Mouse (Mus musculus) G1E (cell line): Measurements from ENCODE around the gene Timm50. TPM values are rescaled to one million over a fixed set of nuclear protein-coding genes. Genes with fewer than 3 reads are reported as not detected.
A peak's percentile ranks its signal among the peaks of the same experiment; 100 is the strongest.

ENCODE experiments used
- ATAC-seq: 2 replicates; pipeline ENCODE4 v1.8.0; 2016; ENCODE audit warnings: mild to moderate bottlenecking; ENCODE audit not compliant: insufficient number of reproducible peaks, poor library complexity, low FRiP score, severe bottlenecking; ENCODE audit errors: extremely low read depth
- DNase-seq: peaks from one replicate; pipeline ENCODE4 v3.0.0; 2012; ENCODE audit warnings: low spot score
- H3K27me3 ChIP-seq: 2 replicates; pipeline ENCODE4 v1.6.1; 2012; ENCODE audit warnings: mild to moderate bottlenecking, low read length, inconsistent platforms; ENCODE audit not compliant: insufficient read depth
- H3K36me3 ChIP-seq: replicated peaks from 2 replicates; pipeline ENCODE3; 2012; ENCODE audit warnings: mild to moderate bottlenecking, inconsistent platforms
- H3K4me1 ChIP-seq: 2 replicates; pipeline ENCODE4 v1.6.1; 2012; ENCODE audit warnings: low read depth, low read length, inconsistent platforms, mixed read lengths; ENCODE audit not compliant: insufficient read depth
- H3K4me3 ChIP-seq: 2 replicates; pipeline ENCODE4 v1.5.1; 2012; ENCODE audit warnings: low read depth, mild to moderate bottlenecking, inconsistent platforms, low read length, moderate library complexity, mixed read lengths
- H3K9me3 ChIP-seq: replicated peaks from 2 replicates; pipeline ENCODE4 v1.6.1; 2012; ENCODE audit warnings: inconsistent platforms
- CTCF ChIP-seq: IDR thresholded peaks from 2 replicates; pipeline ENCODE4 v1.5.1; 2012; ENCODE audit warnings: low read depth, low read length, inconsistent platforms, mixed read lengths
- GATA1 ChIP-seq: IDR thresholded peaks from 2 replicates; pipeline ENCODE4 v1.6.1; 2012; ENCODE audit warnings: borderline replicate concordance, low read length, inconsistent platforms, mixed read lengths
- GATA2 ChIP-seq: IDR thresholded peaks from 2 replicates; pipeline ENCODE4 v1.6.1; 2012; ENCODE audit warnings: low read depth, low read length, inconsistent platforms, borderline replicate concordance
- POLR2AphosphoS5 ChIP-seq: IDR thresholded peaks from 2 replicates; pipeline ENCODE4 v1.6.1; 2012; ENCODE audit warnings: low read depth, low read length, inconsistent platforms; ENCODE audit not compliant: insufficient replicate concordance
- TAL1 ChIP-seq: conservative IDR thresholded peaks from 2 replicates; pipeline ENCODE4 v1.6.1; 2012; ENCODE audit warnings: low read depth, low read length, inconsistent platforms, mixed read lengths
- polyA plus RNA-seq: library from polyadenylated mRNA; stranded (reverse); fragments of >175 nt; gene quantifications from 2 replicates; pipeline ENCODE4 v1.2.3, GENCODE M21; 2012
- total RNA-seq, 2 experiments: library from RNA; stranded (forward) in 1 of 2; stranded (reverse) in 1 of 2; fragments of 200-1000 nt in 1 of 2; fragments of >200 nt in 1 of 2; fragmentation: Nextera tagmentation in 1 of 2; gene quantifications; 2 replicates each; pipeline ENCODE4 v1.2.3; 2014 to 2017

Timm50 gene
- total and polyA plus RNA-seq, 3 experiments: 58.3 to 184 (median 107) TPM

GRCm38 (mm10) chr7:28278279-28278652 is 33.6 kb downstream of the Timm50 start:
- no peaks in the 10 kb centered on the region for H3K9me3 ChIP-seq
- H3K27me3 ChIP-seq: peaks cover 5% of the 10 kb centered on the region
- ATAC-seq (no peak), DNase-seq (no peak)
- TF ChIP-seq GATA2 (no peak), POLR2AphosphoS5 (no peak)
- peak overlapping the region; percentile 81 for H3K4me3 ChIP-seq
- H3K4me1 ChIP-seq: peaks cover 16% of the 10 kb centered on the region
- peaks cover 11% of the 10 kb centered on the region for H3K36me3 ChIP-seq

GRCm38 (mm10) chr7:28277615-28278278 is 34.1 kb downstream of the Timm50 start, which contains the start of gene Eid2b:
Eid2b (plus strand) TSS chr7:28277739.
- H3K36me3 ChIP-seq: peaks cover 17% of the 10 kb centered on the region
- H3K4me1 ChIP-seq: peaks cover 16% of the 10 kb centered on the region
- peak; percentile 60; the same call in 1 of the 2 replicates for ATAC-seq
- no peaks in the 10 kb centered on the region for H3K9me3 ChIP-seq
- H3K27me3 ChIP-seq: peaks cover 5% of the 10 kb centered on the region
- DNase-seq: peak; percentile 94
- TF ChIP-seq TAL1 (no peak), CTCF (peak; percentile 79)
- peak within 1 kb of the TSS; percentile 81 for H3K4me3 ChIP-seq

GRCm38 (mm10) chr7:28277237-28277614 is 34.6 kb downstream of the Timm50 start:
- Histone ChIP-seq H3K4me1 (peaks cover 16% of the 10 kb centered on the region), H3K27me3 (peaks cover 5% of the 10 kb centered on the region), H3K4me3 (peak overlapping the region; percentile 81; the same call in 1 of the 2 replicates), H3K9me3 (no peaks in the 10 kb centered on the region), H3K36me3 (peaks cover 22% of the 10 kb centered on the region)
- TF ChIP-seq CTCF: no peak
- TF ChIP-seq TAL1: no peak
- TF ChIP-seq GATA1: no peak
- TF ChIP-seq GATA2: no peak
- no peak for TF ChIP-seq POLR2AphosphoS5
- DNase-seq: no peak
- no peak for ATAC-seq

GRCm38 (mm10) chr7:28271761-28272160 is 40.1 kb downstream of the Timm50 start:
- ATAC-seq (no peak), DNase-seq (no peak)
- peaks cover 3% of the 10 kb centered on the region; the same call in 1 of the 2 replicates for H3K4me1 ChIP-seq
- H3K9me3 ChIP-seq: no peaks in the 10 kb centered on the region; the same call in 1 of the 2 replicates
- peaks cover 7% of the 10 kb centered on the region for H3K27me3 ChIP-seq
- TF ChIP-seq CTCF (0 out of 2 replicates have a peak, but pooled peaks have one; percentile 18), TAL1 (no peak)
- H3K36me3 ChIP-seq: peaks cover 31% of the 10 kb centered on the region
- no peak overlapping the region for H3K4me3 ChIP-seq

GRCm38 (mm10) chr7:28269355-28269754 is 42.5 kb downstream of the Timm50 start:
- no peak for ATAC-seq
- Histone ChIP-seq H3K4me3 (peak overlapping the region; percentile 52; the same call in 1 of the 2 replicates), H3K27me3 (peaks cover 2% of the 10 kb centered on the region), H3K36me3 (peaks cover 31% of the 10 kb centered on the region), H3K4me1 (peaks cover 3% of the 10 kb centered on the region; the same call in 1 of the 2 replicates), H3K9me3 (no peaks in the 10 kb centered on the region; the same call in 1 of the 2 replicates)
- DNase-seq: no peak
- TF ChIP-seq GATA2 (no peak), TAL1 (no peak), POLR2AphosphoS5 (no peak), GATA1 (no peak), CTCF (peak; percentile 42)

GRCm38 (mm10) chr7:28268576-28268975 is 43.3 kb downstream of the Timm50 start:
- peaks cover 3% of the 10 kb centered on the region; the same call in 1 of the 2 replicates for H3K4me1 ChIP-seq
- H3K4me3 ChIP-seq: peak overlapping the region; percentile 93
- ATAC-seq: no peak
- DNase-seq: peak; percentile 34
- no peaks in the 10 kb centered on the region; the same call in 1 of the 2 replicates for H3K9me3 ChIP-seq
- peaks cover 2% of the 10 kb centered on the region for H3K27me3 ChIP-seq
- peaks cover 28% of the 10 kb centered on the region for H3K36me3 ChIP-seq
- no peak for TF ChIP-seq POLR2AphosphoS5
- TF ChIP-seq GATA1: no peak
- TF ChIP-seq TAL1: no peak
- TF ChIP-seq GATA2: no peak
- TF ChIP-seq CTCF: no peak
